Mouse (Mus musculus) 3T3-L1 (cell line): ENCODE measurements around the gene Faap24.

Experiments
- DNase-seq: peaks from one replicate; pipeline ENCODE4 v3.0.0-alpha.2; 2015; ENCODE audit warnings: low read depth, low spot score

The Faap24 gene

DNA sequence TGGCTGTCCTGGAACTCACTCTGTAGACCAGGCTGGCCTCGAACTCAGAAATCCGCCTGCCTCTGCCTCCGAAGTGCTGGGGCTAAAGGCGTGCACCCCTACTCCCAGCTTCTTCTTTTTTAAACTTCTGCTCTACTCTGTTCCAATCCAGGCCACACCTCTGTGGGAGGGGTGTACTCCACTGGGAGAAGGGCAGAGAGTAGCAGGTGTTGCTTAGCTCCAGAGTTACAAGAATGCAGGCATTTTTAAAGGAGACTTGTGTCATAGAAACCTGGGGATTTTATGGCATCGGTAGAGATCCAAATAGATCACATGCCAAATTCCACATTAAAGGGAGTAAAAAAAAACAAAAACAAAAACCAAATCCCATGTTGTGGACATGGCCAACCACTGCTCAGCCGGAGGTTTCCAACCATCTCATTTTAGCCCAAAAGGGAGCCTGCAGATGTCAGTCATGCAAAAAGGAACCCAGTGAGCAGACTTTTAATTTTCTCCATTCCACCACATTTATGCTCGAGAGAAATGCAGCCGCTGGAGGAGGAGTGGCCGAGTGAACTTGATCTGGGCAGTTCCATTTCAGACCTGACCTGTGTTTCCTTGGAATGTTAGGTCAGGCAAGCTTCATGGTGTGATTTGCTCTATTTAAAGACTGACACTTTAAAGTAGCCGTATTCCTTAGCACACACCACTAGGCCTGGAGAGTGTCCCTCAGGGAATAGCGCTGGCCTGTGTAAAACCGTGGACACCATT is 31.3 kb downstream of the Faap24 start:
- DNase-seq = no peak

DNA sequence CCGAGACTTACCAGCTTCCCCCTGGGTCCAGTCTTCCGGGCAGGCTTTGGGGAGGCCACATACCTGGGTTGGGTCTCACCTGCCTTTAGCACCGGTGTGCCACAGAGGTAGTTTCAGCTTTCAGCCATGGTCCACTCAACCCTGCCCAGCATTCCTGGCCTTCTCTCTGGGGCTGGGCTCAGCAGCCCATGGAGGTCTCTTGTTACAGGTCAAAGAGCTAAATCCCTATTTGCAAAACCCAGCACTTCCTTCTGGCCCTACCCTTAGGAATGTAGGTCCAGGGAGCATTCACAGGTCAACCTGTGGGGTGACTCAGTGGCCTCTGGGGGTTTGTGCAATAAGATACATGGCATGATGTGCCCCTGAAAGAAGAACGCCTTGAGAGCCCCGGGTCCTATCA is 33.8 kb downstream of the Faap24 start:
- peak; percentile 60 for DNase-seq

DNA sequence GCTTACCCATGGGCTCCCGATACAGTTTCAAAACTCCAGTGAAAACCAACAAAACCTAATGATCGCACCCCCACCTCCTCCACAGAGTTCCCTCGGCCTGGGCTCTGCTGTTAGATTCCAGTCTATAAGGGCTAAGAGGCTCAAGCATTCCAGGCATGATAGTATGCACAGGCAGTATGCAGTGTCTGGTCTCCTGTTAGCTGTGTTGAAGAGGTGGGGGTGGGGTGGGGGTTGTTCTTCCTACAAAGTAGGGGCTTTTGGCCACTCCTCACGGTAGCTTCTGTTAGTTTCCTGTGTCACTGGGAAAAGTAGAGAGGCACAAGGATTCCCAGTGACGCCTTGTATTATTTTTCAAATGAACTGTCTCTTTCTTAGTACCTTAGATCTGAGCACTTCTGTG is 34.4 kb downstream of the Faap24 start:
- no peak for DNase-seq

DNA sequence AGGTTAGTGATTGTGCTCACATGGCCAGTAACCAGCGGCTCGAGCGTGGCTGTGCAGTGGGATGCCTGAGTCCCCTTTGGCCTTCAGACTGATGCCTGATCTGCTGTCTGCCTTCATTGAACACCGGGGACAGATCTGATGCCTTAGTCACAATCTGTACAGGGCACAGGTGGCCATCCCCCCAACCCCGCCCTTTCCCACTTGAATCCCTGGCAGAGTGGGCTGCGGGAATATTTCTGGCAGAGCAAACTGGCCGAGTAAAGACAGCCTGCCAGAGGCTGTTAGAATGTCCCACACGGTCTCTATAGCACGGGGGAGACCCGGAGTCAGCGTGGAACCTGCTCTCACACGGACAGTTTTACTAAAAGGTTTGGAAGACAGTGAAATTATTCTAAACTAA is 39.0 kb downstream of the Faap24 start:
- DNase-seq = no peak

DNA sequence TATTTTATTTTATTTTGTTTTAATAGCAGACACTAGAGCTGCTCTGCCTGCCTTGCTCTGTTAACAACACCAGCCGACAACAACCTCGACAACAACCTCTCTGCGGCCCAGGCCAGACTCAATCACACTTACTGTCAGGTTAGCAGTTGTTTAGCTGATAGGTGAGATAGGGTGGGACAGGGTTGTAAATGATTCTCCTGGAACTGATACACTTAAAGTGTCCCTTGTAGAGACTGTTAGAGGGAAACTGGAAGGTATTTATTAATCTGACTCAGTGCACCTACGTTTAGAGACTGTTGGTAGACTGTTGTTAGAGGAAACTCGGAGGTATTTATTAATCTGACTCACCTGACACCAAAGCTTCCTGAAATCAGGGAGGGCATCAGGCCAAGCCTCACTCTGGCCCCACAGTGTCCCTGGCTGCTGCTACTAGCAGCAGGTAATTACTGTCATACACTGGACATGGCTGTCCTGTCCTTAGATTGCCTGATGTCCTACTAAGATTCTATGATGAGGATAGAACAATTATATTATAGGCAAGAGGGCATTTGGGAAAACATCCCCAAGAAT is 41.2 kb downstream of the Faap24 start:
- DNase-seq = no peak

DNA sequence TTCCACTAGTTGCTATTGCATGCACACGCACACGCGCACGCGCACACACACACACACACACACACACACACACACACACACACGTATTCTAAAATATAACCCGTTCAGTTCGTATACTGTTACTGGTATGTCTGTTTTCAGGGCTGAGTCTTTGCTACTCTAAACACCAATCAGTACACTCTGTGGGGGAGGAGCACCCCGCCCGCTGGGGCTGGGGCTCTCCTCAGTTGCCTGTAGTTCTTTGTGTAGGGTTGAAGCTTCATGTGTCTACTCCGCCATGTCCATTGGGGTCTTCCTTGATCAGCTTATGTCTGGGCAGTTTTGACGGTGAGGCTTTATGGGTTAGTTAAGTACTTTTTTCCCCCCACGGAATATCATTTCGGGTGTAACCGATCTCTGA is 43.3 kb downstream of the Faap24 start:
- no peak for DNase-seq

DNA sequence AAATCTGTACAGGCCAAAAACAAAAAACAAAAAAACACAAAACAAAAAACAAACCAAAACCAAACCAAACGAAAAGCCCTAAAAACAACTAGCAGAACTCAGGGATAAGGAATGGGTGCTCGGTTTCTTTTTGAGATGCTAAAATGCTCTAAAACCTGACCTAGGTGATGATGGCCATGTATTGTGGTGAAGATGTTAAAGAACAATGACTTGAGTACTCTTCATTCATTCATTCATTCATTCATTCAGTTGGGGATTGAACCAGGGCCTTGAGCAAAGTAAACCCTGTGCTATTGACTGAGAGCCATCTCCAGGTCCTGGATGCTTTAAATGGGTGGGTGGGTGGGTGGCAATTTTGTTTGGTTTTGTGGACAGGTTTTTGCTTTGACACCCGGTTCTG is 45.5 kb downstream of the Faap24 start:
- no peak for DNase-seq

DNA sequence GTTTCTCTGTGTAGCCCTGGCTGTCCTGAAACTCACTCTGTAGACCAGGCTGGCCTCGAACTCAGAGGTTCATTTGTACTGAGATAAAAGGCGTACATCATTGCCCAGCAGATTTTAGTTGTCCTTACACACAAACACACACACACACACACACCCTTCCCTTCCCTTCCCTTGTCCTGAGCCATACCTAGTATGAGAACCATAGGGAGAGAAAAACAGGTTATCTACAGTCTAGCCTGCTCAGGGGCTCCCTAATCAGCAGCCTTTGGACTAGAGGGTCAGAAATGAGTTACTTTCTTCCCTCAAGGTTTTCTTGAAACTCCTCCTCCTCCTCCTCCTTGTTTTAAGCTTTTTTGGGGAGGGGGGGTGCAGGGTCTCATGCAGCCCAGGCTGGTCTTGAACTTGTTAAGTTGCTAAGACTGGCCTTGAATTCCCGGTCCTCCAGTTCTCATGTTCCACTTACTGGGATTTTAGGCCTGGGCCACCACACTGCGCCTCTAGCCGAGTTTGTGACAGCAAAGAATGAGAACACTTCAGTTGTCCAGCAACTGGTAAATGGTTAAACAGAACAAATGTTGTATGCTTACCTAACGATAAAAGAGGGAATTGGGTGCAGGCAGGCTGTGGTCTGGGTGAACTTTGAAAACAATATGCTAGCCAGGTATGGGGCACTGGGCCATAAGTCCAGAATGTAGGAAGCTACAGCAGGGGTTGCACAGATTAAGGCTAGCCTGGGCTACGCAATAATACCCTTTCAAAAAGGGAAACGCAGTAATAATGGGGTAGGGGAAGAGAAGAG is 46.6 kb downstream of the Faap24 start:
- no peak for DNase-seq

DNA sequence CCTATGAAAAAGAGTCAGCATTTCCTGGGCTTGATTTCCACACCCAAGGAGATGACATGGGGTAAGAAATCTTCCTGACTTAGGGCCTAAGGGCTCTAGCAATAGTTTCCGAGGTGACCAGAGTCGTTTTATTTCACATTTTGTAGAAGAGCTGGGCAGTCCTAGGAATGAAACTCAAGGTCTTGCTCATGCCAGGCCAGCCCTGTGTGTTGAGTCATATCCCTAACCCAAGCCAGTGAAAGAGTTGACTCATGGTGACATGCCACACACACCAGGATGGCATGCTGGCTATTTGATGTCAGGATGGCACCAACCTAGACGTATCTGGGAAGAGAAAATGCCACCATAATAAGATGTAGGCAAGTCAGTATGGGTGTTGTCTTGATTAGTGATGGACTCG is 47.6 kb downstream of the Faap24 start:
- DNase-seq = peak; percentile 65

DNA sequence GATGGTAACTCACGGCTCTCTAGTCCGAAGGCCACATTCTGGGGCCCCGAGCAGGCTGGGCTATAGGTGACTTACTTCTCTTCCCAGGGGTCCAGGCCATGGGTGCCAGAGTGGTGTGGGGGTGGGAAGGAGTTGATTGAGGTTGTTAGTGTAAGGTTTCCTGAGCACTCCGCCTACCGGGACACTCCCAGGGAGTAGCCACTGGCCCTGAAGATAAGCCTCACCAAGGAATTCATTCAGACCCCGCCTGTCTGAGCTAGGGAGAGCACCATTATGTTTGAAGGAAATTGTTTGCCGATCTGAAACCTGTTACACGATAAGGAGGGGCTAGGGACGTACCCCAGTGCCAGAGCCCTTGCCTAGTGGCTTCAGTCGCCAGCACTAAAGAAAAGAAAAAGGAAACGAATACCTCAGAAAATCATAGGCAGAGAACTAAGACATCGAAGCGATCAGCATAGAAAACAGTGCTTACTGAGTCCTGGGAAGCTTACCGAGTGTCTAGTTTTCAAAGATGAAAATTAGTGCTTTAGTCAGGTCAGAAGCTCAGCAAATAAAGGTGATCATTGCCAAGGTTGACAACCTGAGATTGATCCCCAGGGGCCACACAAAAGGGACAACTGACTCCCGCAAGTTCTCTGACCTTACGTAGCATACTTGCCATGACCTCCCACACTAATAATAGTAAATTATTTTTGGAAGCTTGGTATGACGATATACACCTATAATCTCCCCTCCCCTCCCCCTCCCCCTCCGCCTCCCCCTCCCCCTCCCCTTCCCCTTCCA is 48.5 kb downstream of the Faap24 start:
- DNase-seq = no peak

DNA sequence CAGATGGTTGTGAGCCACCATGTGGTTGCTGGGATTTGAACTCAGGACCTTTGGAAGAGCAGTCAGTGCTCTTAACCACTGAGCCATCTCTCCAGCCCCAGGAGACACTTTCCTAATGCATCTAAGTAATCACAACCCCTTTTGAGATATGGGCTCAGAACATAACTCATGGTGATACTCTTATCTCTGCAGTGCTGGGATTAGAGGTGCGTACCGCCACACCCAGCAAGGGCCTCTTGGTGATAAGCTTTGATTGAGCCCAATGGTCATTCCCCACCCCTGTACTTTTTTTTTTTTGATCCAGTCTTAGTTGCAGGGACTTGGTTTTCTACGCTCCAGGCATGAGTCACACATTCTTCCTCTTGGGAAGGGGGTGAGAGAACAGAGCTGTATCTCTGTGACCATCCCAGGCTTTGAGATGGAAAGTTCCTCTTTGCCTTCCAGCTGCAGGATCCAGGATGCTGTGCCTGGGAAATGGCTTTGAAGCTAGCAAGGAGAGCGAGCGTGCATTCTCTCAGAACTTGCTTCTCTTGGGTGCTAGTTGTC is 51.8 kb downstream of the Faap24 start:
- DNase-seq = peak; percentile 63

DNA sequence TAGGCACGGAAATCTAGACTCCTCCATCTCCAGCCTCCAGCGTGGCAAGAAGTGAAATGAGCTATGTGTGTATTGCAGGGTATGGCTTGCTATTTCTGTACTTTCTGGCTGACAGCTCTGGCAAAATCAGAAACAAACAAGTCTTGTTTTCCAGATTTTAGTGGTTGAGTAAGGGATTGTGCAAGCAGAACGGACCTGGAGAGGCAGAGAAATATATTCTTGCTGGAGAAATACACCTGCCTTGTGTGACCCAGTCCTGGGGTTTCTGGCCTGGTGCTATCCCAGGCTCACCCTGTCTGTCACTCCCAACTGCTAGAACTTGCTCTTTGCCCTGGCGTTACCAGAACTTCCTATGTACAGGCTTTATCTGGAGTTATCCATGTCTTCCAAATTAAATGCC is 54.1 kb downstream of the Faap24 start:
- DNase-seq = no peak
